Mouse (Mus musculus) pancreas, adult 10 weeks (tissue): ENCODE measurements around the gene Cep97. TPM values are rescaled to one million over a fixed set of nuclear protein-coding genes. Genes with fewer than 3 reads are reported as not detected.

ENCODE experiments used
- polyA plus RNA-seq: library from polyadenylated mRNA; stranded (reverse); fragments of 350-450 nt; fragmentation: Illumina TruSeq; extraction: RNeasy Lipid Tissue Mini Kit (QIAGEN cat#74804); gene quantifications from one replicate; pipeline ENCODE4 v1.2.3, GENCODE M21; 2015; ENCODE audit warnings: low read depth, low replicate concordance; ENCODE audit not compliant: insufficient read depth

The Cep97 gene
- 1.7 TPM for polyA plus RNA-seq

GRCm38 (mm10) chr16:55934453-55935037 lies at the start of gene Cep97:
Gene Cep97, minus strand, starts transcription at chr16:55934855.

DNA sequence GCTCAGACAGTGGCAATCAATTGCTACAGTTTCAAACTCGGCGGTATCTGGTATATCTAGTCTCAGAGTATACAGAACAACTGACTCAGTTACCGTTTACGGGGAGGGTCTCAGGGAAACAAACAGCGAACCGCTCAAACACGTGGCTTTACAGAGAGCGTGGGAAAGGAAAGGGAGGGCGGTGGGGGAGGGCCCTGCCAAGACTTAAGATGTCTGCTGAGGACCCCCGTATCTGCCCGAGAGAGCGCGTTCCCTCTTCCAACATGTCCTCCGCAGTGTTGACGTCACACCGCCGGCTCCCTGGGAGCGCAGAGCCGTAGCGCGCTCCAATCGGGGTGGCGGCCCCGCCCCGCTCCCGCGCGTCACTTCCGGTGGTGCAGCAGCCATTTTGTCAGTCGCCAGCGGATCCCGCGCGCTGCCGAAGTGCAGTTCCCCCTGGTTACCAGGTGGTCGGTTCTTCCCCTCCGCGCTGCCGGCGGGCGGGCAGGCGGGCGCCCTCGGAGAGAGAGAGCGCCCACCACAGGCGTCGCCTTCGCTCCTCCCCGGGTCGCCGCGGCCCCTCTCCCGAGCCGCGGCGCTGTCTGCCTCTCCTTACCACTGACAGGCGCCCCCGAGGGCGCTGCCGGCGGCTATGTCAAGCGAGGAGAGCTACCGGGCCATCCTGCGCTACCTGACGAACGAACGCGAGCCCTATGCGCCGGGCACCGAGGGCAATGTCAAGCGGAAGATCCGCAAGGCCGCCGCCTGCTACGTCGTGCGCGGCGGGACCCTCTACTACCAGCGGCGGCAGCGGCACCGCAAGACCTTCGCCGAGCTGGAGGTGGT lies 39.0 kb upstream of the Cep97 start, which contains the start of gene Zbtb11:
TSS of gene Zbtb11 (plus strand) at position 453 of the 825 bp plus-strand sequence.

GRCm38 (mm10) chr16:55966212-55966871 lies 31.7 kb upstream of the Cep97 start, which contains the start of gene Rpl24:
Gene Rpl24, plus strand, starts transcription at chr16:55966275.

DNA sequence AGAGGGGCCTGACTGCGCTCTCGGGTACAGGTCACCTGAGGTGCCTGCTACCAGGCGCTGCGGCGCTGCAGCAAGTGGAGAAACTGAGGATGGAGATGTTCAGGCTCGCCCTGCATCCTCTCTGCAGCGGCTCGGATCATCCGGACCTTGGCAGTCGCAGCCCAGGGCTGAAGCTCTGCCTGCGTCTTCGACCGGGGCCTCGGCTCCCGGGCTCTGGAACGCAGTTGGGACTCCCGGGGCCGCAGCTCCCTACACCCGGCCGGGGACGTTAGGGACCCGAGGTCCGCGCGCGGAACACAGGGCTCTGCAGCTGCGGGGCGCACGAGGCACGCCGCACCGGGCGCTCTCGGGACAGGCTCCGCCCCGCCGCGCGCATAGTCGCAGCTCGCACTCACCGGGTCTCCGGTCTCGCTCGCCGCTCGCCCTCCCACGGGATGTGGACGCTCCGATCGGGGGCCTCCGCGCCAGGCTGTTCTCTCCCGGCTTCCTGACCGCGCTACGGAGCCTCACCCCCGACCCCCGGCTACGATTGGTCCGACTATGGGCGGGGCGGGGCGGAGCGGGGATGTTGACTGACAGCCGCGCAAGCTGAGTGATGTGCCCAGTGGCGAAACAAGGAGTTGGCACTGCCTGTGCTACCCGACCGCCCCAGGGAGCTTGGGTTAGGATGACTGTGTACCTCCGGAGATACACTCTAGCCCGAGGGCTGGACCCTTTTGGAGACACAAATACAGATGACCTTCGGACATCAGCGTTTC lies 39.6 kb downstream of the Cep97 start, which contains the start of gene Nxpe3:
TSS of gene Nxpe3 (minus strand) at position 393 of the 758 bp plus-strand sequence.

Other genes with a start within 250 kb of the Cep97 start
- 9.3 TPM for gene Nfkbiz, start 96.0 kb downstream of the Cep97 start, polyA plus RNA-seq
- gene Nxpe3, start 39.6 kb downstream of the Cep97 start, polyA plus RNA-seq = 0.41 TPM
- 325 TPM for gene Rpl24, start 31.4 kb upstream of the Cep97 start, polyA plus RNA-seq
- 5.0 TPM for gene Zbtb11, start 39.0 kb upstream of the Cep97 start, polyA plus RNA-seq
- gene Pcnp, start 94.9 kb upstream of the Cep97 start, polyA plus RNA-seq = 29.1 TPM
- 1.9 TPM for gene Trmt10c, start 103.0 kb upstream of the Cep97 start, polyA plus RNA-seq
- gene Senp7, start 113.5 kb upstream of the Cep97 start, polyA plus RNA-seq = 6.4 TPM